Mouse (Mus musculus) mesoderm, embryonic 11.5 days (tissue): Measurements from ENCODE around the gene Esr1.

Experiments
- DNase-seq: peaks from one replicate; pipeline ENCODE4 v3.0.0-alpha.2; 2012; ENCODE audit warnings: low read depth, low spot score

Gene Esr1

DNA sequence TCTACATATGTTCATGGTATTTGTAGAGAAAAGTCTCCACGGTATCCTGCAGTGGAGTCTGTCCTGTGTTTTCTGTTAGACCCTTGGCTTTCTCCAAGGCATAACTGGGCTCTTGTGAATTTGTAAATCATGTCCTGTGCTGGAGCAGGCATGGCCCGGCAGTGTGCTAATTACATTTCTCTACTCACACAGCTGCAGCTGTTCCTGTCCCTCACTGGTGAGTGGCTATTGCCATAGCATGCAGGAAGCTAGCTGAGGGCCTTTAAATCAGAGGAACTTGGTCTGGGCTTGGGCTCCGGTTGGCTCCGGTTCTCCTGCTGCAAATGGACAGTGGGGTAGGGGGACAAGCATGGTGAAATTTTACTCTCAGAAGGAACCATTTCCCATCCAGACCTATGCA is 226.7 kb downstream of the Esr1 start:
- DNase-seq: no peak

DNA sequence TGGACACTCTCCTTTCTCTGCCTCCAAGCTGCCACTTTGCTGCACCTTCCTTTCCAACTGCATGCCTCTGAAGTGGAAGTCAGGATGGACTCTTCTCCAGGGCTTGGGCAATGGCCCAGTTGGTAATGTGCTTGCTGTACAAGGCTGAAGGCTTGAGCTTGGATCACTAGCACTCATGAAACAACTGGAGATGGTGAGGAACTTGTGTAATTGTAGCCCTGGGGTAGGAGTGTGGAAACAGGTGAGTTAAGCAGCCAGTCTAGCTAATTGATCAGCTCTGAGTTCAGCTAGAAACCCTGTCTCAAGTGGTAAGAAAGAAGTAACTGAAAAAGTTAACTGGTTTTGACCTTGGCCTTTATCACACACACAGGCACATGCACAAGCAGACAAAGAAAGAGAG is 229.6 kb downstream of the Esr1 start:
- DNase-seq: no peak

DNA sequence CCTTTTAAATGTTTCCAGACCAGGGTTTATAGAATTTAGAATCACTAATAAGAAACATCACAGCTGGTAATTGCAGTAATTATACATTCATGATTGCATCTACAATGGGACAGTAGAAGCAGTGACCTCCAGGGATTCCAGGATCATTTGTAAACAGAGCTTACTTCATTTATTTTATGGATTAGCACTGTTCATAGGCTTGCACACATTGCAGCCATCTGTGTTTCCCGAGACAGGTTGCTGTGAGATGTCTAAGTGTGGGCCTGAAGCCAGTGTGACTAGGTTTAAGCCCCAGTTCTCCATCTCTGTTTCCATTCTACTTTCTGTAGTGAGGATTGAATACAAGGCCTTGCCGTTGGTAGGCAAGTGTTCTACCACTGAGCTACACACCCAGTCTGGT is 236.1 kb downstream of the Esr1 start:
- DNase-seq: no peak

DNA sequence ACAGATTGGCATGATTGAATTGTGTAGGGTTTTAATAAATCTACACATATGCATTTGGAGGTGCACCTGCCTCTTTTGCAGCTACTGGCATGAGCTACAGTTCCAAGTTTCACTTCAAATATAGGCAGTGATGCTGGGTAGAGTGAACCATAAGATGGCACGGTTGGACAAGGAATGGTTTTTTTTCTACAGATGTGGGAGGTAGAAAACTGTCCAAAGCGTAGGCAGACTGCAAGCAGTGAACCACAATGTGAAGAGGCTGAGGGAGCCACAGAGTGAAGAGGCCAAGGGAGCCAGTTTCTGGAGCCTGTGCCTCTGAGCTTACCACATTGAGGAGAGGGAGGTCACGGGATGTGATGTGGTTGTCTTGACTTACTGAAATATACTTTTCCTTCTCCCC is 238.5 kb downstream of the Esr1 start:
- no peak for DNase-seq

DNA sequence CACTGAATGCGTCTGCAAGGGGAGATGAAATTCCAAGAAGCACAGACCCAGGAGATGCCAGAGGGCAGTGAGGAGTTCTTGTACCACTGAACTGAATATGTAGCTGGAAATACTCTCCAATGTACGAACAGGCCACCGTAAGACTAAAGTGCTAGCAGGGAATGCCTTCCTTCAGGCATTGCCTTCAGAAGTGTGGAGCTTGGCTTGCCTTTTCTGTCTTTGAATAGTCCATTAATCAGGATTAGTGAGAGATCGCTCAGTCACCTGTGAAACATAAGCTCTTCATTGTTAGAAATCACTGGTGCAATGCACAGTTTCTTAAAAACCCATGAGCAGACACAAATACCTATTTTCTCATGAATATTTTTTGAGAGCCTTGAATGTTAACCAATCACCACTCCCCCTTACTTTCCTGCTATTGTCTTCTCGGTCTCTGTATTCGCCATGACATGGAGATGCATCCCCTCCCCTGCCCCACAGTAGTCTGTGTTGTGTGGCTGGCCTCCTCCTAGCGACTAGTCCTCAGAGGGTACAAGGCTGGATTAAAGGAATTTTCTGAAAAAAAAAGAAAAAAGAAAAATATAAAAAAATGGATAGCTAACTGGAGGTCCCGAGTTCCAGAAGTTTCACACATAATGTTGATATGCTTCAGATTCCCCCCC is 263.8 kb downstream of the Esr1 start:
- no peak for DNase-seq

DNA sequence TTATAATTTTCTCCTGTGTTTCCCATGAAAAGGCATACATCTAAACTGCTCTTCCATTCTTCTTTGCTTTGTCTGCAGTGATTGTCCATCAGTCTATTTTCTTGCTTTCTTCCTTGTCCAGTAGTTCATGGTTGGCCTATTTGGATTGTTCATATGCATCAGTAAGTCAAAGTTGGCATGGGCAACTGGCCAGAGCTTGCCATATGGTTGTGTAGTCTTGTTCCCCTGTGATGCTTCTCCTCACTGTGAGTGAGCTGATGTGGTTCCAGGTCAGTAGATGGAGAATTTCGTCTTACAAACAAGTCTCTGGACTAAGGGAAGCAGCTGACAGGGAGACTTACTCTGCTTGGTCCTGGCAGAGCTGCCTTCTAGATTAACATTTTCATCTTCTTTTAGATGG is 270.0 kb downstream of the Esr1 start:
- DNase-seq: no peak

DNA sequence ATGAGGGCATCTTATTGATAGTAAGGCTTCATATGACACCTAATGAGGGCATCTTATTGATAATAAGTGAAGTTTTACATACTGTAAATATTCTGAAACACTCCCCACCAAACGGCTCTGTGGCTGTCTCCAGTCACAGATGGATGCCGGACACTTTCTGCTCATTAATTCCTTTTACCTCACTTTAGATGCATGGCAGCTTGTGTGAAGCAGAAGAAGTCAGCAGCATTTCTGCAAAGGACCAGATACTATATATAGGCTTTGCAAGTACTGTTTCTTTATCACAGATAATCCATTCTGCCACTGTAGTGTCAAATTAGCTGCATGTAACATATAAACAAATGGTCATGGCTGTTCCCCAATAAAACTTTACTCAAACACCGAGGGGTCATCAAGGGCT is 274.1 kb downstream of the Esr1 start:
- no peak for DNase-seq

DNA sequence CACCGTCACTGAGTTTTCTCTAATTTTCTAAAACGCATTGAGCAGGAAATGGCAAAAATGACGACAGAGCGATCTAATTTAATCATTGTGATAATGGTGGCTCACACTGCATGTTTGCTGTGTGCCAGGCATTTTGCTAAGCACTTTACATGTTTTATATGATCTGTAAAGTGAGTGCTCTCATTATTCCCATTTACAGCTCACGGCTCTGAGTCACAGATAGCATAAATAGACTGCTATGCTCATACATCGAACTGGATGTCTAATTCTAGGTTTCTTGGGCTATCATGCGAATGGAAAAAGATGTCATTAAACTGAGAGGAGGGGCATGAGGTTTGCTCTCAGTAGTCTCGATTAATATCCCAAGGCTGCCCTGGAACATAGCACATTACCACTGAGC is 274.6 kb downstream of the Esr1 start:
- DNase-seq: no peak

DNA sequence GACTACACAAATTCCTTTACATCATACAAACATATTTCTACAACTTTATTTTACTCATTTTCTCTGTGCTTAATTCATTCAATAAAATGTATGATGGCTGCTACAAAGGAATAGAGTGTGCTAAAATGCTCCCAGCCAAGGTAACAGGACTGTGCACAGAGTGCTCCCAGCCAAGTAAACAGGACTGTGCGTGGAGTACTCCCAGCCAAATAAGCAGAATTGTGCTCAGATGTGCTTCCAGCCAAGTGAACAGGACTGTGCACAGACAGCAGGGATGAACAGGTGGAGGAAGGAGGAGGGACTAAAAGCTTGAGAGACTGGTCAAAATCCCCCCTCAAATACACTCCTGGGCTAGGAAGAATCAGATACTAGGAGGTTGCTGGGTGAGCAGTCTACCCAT is 282.1 kb downstream of the Esr1 start:
- no peak for DNase-seq

DNA sequence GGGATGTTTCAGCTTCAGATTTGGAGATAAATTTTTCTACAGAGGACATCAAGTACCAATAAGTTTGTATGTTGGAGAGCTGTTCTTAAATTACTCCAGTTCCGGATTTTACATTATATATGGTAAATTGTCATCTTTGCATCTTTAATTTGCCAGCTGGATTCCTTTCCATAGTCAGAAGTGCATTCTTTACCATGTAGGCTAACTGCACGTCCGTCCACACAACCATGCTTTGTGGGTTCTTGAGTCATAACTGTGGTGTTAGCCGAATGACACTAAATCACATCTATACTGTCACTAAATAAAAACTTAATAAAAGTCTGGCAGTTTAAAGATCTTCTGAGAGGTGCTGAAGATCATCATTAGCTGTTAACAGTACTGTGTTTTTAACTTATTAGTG is 286.4 kb downstream of the Esr1 start:
- DNase-seq: no peak

DNA sequence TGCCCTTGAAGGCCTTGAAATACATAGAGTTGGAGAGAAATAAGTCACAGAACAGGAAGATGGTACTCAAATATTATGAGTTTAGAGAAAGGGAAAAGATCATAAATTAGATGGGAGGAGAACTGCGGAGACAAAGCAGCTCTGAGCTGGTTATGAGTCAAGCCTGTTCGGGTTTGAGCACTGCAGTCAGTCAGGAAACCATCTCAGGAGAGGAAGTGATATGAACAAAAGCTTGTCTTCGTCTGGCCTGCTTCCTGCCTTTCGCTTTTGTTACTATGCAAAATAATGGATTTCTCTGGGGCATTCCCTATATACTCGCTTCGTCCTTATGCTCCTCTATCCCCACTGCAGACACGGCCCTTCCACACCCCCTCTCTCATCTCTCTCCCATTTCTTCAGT is 288.9 kb downstream of the Esr1 start:
- DNase-seq: no peak

DNA sequence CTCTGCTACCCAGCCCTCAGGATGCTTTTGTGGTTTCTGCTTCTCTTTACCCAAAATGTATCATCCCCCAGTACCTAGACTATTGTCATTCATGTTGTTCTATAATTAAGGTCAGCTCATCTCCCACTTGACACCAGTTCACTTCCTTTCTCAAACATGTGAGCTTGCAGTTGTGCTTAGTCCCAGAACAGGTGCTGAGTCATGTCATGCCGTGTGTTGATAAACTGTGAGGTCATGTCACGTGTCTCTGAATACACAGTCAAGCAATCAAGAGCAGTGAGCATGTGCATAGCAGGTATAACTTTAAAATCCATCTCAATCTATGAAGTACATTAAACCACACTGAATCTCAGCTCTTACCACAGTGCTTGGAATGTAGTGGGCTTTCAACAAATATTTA is 297.9 kb downstream of the Esr1 start:
- DNase-seq: no peak

DNA sequence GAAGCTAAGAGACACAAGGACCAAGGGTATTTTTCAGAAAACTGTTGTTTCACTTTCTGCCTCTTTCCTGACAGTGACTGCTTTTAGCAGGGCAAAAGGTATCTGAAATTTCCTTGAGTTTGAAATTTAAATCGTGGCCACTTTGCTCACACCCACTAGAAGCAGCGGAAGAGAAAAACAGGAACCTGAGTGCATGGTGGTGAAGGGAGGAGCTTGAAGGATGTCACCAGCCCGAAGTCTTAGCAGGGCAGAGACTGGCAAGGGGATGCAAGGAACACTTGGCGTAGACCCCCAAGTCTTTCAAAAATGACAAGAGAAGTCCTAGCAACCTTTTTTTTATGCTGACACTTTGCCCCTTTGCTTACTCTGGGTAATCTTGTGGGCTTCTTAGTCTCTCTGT is 299.1 kb downstream of the Esr1 start:
- no peak for DNase-seq

DNA sequence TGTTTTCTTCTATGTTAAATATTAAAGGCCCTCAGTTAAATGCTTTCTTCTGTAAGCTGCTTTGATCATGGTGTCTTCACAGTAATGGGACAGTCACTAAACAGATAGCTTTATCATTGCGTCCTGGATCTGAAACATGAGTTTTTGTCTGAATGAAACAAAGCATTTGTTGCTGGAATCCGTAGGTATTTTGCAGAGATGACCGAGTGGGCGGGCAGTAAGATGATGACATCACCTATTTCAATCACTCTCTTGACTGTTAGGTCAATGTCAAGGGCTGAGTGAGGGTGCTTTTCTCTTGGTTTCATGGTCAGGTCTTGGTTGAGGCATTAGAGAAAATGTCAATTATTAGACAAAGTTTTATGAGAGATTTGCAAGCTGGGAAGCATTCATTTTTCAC is 307.7 kb downstream of the Esr1 start:
- DNase-seq: no peak

DNA sequence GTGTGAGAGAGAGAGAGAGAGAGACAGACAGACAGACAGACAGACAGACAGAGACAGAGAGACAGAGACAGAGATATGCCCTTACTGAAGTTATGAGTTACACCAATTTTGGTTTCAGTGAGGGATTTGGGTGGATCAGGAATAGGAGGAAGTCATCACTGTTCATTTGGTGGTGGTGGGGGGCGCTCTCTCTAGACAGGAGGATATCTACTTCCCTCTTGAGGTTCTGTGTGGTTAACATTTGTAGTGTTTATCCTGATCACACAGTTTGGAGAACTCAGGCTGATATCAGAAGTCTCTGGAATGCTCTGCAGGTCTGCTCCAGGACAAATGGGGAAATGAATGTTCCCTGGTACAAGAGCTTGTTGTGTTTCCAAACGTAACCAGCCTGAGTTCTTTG is 312.2 kb downstream of the Esr1 start:
- DNase-seq: no peak

DNA sequence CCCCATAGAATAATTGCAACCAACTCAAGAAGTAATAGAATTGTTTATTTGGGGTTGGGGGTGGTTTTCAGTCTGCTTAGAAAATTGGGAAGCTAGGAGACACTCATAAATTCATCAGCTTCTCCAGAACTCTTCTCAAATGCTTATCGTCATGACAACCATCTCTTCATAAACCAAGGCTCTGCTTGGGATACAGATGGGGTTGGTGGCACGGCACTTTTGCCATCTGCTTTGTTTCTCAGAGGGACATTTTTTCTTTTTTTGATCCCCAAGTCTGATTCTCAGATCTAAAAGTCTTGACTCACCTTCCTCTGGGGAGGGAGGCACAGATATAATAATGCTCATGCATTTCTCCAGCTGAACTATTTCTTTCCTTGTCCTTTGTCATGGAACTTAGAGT is 313.0 kb downstream of the Esr1 start:
- no peak for DNase-seq

DNA sequence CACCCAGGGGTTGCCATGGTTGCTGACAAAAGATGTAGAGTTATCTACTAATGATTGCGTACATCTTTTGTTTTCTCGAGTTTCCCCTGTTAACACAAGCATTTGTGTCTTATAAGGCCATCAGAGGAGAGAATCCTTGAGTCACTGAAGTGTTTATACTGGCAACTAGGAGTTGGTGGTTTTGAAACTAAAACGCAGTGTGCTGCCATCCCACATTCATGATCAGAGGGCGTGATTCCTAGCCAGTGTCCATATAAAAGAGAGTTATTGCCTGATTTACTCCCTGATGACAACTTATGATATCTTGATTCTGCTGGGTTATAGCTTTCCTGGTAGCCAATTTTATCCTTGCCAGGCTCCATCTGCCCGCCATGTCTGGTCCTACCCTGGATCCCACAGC is 331.8 kb downstream of the Esr1 start:
- no peak for DNase-seq

DNA sequence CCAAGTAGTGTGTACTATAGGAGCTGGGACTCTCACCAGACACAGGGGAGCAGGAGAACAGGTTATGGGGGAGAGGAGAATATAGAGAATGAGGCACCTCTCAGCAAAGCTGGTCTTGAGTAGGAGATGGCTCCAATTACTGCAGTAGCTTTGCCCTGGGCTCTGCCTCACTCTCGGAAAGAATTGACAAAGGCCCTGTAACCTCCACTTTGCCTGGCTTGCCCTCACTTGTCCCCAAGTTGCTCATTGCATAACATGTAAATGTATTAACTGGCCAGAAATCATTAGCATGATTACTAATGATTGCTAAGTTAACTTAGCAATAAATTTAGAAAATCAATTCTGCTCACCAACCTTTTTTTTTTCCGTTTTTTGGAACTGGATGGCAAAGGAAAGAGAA is 333.3 kb downstream of the Esr1 start:
- DNase-seq: no peak

DNA sequence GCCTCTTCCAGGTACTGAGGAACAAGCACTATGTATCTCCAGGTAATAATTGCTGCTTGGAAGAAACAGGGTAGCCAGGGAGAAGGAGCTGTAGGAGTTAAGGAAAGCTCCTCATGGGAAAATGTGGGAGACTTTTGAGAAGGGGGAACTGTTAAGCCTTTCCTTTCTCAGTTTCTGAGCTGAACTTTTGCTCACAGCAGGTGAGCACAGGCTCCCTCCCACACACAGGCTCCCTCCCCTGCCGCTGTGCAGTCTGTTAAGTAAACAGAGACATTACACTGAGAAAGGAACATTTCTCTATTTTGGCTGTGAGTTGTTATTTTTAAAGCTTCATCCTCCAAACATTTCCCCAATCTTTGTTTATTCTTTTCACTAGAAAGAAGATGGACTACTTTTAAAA is 354.4 kb downstream of the Esr1 start:
- DNase-seq: no peak

DNA sequence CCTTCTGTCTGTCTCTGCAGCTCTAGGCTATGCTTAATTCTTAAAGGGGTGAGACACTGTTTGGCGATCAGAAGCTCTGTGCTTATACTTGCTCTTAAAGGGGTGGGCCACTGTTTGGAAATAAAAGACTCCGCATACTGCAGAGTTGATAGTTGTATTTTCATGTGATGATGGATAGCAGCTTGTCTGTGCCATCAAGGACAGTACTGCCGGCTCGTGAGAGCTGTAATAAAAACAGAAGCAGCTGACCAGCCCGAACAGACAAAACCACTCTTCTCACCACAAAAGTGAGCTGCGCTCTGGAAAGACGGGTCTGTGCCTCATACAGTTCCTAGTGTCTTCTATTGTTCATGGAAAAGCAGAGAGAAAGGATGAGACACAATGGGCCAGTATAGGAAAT is 359.8 kb downstream of the Esr1 start:
- no peak for DNase-seq

DNA sequence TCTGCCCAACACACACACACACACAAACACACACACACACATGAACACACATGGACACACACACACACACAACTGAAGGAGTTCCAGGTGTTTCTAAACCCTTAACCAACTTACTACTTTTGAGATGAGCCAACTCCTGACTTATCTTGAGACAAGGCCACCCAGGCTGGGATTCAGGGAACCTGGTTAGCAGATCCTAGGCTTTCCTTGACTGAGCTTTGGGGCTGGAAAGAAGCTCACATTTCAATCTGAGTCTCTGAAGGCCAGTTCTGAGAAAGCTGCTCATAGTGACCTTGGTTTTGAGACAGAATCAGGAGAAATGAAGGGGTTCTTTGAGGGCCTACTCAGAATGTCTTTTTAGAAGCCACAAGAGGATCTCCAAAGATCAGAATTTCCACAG is 360.2 kb downstream of the Esr1 start:
- no peak for DNase-seq

DNA sequence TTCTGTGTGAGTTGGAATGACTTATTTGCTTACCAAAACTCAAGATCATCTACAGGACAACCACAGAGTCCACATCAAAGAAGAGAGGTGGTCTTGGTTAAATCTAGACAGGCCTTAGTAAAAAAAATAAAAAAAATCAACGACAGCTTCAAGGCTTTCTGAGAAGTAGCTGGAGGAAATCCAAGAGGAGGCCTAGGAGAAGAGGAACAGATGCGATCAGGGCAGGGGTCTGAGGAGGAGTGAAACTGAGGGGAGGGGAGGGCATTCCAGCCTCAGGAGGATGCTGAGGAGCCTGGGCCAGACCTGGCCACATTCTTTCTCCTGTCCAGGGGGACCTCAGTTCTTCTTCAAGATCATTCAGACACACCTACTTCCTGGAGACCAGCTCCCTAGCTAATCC is 360.6 kb downstream of the Esr1 start:
- DNase-seq: no peak

DNA sequence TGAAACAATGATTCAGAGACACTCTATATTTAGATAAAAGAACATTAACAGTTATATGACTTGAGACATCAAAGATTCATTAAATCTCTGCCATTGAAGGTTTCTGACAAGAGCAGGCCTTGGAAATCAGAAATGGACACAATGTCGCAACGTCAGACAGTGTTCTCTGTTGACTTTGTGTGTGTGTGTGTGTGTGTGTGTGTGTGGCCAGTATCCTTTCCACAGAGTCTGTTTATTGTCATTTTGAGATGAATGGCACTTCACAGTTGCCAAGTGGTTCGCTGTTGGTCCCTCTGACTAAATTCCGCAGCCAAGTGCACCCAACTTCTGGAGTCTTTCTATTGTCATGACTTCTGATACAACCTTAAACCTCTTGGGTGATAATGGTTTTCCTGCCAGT is 362.9 kb downstream of the Esr1 start:
- no peak for DNase-seq

DNA sequence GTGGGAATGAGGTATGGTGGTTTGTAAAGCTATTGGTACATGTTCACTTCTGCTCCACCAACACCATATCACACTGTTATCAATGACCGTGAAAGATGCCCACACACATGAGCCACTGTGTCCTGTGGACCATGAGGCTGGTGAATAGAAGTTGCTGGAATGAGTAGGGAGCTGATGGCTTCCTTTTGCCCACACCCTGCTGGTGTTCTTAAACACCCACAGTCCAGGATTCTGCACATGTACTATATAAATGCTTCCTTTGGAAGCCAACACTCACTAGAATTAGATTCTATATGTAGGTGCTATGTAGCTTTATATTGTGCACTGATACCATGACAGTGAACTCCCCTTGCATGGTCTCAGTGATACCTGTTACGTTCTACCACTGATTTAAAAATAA is 365.2 kb downstream of the Esr1 start:
- no peak for DNase-seq

DNA sequence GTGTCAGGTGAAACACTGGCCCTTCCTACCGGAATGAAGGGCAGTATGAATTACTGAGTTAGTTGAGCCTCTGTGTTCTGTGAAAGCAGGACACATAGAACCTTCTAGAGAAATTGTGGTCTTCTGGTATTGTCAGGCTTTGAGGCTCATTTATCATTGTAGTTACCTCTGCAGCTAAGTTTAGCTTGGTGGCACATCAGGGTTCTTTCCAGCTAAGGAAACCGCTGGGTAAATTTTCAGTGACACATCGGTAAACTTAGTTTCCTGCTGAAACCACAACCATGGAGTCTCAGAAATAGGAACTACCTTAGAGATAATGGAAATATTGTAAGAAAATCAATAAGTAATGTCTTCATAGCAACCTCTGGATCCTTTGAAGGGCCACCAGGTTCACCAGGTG is 366.0 kb downstream of the Esr1 start:
- no peak for DNase-seq
